Mouse (Mus musculus): Measurements from ENCODE around the gene Zfp2.

Gene Zfp2

DNA sequence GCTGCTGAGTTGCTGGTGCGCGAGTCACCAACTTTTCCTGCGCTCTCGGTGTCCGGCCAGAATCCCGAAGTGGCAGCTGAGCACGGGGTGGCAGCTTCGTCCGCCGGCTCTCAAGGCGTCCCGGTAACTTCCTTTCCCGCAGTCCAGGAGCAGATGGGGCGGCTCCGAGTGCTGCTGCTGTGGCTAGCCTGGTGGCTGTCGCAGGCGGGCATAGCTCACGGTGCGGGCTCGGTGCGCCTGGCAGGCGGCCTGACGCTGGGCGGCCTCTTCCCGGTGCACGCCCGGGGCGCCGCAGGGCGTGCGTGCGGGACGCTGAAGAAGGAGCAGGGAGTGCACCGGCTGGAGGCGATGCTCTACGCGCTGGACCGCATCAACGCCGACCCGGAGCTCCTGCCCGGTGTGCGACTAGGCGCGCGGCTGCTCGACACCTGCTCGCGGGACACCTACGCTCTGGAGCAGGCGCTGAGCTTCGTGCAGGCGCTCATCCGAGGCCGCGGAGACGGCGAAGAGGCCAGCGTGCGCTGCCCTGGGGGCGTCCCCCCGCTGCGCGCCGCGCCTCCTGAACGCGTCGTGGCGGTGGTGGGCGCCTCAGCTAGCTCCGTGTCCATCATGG lies 64.9 kb downstream of the Zfp2 start:
- DNase-seq (ENCODE audit: low spot score): no peak

- no peak for DNase-seq (ENCODE audit: low spot score)
Measured at GRCm38 (mm10) chr11:50850177-50850735, 65.7 kb downstream of the Zfp2 start, which contains the start of gene Grm6. Gene Grm6, plus strand, starts transcription at chr11:50850685.

DNA sequence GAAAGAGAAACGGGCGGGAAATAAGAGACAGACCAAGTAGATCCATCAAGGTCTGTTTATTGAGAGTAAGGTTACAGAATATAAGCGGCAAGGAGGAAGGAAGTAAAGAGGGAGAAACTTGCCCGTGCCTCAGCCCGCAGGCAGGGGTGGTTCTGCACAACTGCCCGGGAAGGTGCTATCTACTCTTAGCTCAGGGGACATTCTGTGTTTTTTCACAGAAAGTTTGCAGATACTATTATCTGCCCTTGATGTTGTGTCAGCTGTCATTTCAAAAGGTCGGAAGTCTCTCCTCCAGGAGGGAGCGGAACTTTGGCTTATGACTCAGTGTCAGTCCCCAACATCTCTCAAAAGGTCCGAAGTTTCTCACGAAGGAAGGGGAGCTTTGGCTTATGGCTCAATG lies 66.7 kb downstream of the Zfp2 start:
- no peak for DNase-seq (ENCODE audit: low spot score)
